Comparison of ENCODE assay signal across 1 mouse cellular context in the genomic region with DNA sequence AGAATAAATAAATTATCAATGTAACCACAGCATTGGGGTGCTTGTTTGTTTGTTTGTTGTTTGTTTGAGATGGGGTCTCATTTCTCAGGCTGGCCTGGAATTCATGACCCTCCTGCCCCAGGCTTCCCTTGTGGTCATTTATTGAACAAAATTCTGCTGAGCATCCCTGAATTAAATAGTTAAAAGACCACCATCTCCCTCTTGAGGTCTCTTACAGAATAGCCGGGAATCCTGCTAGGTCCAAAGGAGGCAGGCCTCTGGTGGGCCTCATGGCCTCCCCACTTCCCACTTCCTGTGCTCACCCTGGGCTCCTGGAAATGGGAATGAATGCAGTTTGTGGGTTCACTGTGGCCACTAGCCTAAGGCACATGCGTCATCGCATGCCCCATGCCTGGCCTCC.
TF ChIP-seq lines count a peak whose summit lies in the region.

No protein-coding gene starts in this region.

TF ChIP-seq in CH12.LX, 34 proteins besides CTCF, POLR2A, EP300 and RAD21:
- TF ChIP-seq KAT2A (IDR thresholded peaks at IDR 0.05; ENCODE audit: insufficient replicate concordance, low read length), result no peak
- no peak for TF ChIP-seq ELF1 (IDR thresholded peaks at IDR 0.05; ENCODE audit: low read depth, low read length)
- TF ChIP-seq IRF4 (IDR thresholded peaks at IDR 0.05; ENCODE audit: low read depth, low read length), result no peak
- TF ChIP-seq E2F4 (IDR thresholded peaks at IDR 0.05; ENCODE audit: insufficient replicate concordance, low read depth, low read length), result no peak
- no peak for TF ChIP-seq JUN (IDR thresholded peaks at IDR 0.05; ENCODE audit: insufficient read depth, low read depth, low read length)
- no peak for TF ChIP-seq USF2 (conservative IDR thresholded peaks at IDR 0.05; ENCODE audit: low read depth, low read length)
- no peak for TF ChIP-seq ZC3H11A (IDR thresholded peaks at IDR 0.05; ENCODE audit: low read depth, low read length)
- no peak for TF ChIP-seq UBTF (IDR thresholded peaks at IDR 0.05; ENCODE audit: low read depth, low read length)
- no peak for TF ChIP-seq HCFC1 (IDR thresholded peaks at IDR 0.05; ENCODE audit: low read depth, low read length)
- no peak for TF ChIP-seq MAX (IDR thresholded peaks at IDR 0.05; ENCODE audit: low read length)
- no peak for TF ChIP-seq CHD1 (IDR thresholded peaks at IDR 0.05; ENCODE audit: low read depth, low read length)
- no peak for TF ChIP-seq MEF2A (IDR thresholded peaks at IDR 0.05; ENCODE audit: borderline replicate concordance, low read depth, low read length)
- TF ChIP-seq CHD2 (IDR thresholded peaks at IDR 0.05; ENCODE audit: low read length), result no peak
- TF ChIP-seq MAZ (IDR thresholded peaks at IDR 0.05; ENCODE audit: low read depth, low read length), result no peak
- no peak for TF ChIP-seq ETS1 (conservative IDR thresholded peaks at IDR 0.05; ENCODE audit: low read depth, low read length)
- no peak; the same call in 1 of the 2 replicates for TF ChIP-seq SMC3 (IDR thresholded peaks at IDR 0.05; ENCODE audit: low read depth, low read length)
- no peak for TF ChIP-seq ZMIZ1 (IDR thresholded peaks at IDR 0.05; ENCODE audit: low read depth, low read length)
- TF ChIP-seq USF1 (IDR thresholded peaks at IDR 0.05; ENCODE audit: low read depth, low read length), result no peak
- no peak for TF ChIP-seq MYC (IDR thresholded peaks at IDR 0.05; ENCODE audit: low read depth, low read length)
- no peak for TF ChIP-seq RCOR1 (conservative IDR thresholded peaks at IDR 0.05; ENCODE audit: low read depth, low read length)
TF ChIP-seq in CH12.LX: peak in this region for 0.
